In genomic region chr8:123715916-123716592, GRCm38 (mm10) we compare ENCODE assay signal across 10 mouse cellular contexts.
DNase-seq lines count a peak whose midpoint lies in the region; ATAC-seq and TF ChIP-seq lines count a peak whose summit lies in the region.
"Had no signal": no experiment of that assay in that cellular context is flagged by ENCODE, and none has a peak within 500 bp of the region (broad histone marks: within the 10 kb centered on the region; RNA-seq: fewer than 3 reads in every experiment).

No protein-coding gene starts in this region.

- H3K4me2 ChIP-seq in limb, embryonic 11.5 days (ENCODE audit: low read depth, severe bottlenecking), result no peak overlapping the region
- H3K4me2 ChIP-seq: liver, embryonic 13.5 days had no signal

- no peak overlapping the region for H3K9ac ChIP-seq in heart, adult 2 months (ENCODE audit: low read depth, low read length)
- no peak overlapping the region for H3K9ac ChIP-seq in limb, embryonic 11.5 days (ENCODE audit: low read length)

- intact Hi-C loops in left cerebral cortex, postnatal 4 days (cut with DNase I), result no loop called here
- intact Hi-C loops in left cerebral cortex, postnatal 36 days (cut with DNase I), result no loop called here
- intact Hi-C loops in heart, adult 2 months (cut with DNase I), result no loop called here

- WGBS in heart, adult 2 months, result 51% methylated on average over 13 of the region's 13 CpGs
- 27% methylated on average over 13 of the region's 13 CpGs for WGBS in limb, embryonic 11.5 days

- H3K4me1 ChIP-seq in heart, adult 2 months (ENCODE audit: control insufficient read depth, insufficient read depth, low read length), result peaks cover 8% of the 10 kb centered on the region; the same call in 1 of the 2 replicates
- peaks cover 19% of the 10 kb centered on the region for H3K4me1 ChIP-seq in limb, embryonic 11.5 days (ENCODE audit: control insufficient read depth, insufficient read depth, low read length)

- H3K27me3 ChIP-seq in heart, adult 2 months (ENCODE audit: control insufficient read depth, insufficient read depth, low read length), result no peaks in the 10 kb centered on the region
- H3K27me3 ChIP-seq in limb, embryonic 11.5 days (ENCODE audit: control insufficient read depth, insufficient read depth, low read length), result no peaks in the 10 kb centered on the region

- TF ChIP-seq POLR2A in heart, adult 2 months (IDR thresholded peaks at IDR 0.05; ENCODE audit: insufficient read depth, low read depth, low read length), result no peak

- TF ChIP-seq CTCF in heart, adult 2 months (IDR thresholded peaks at IDR 0.05), result no peak

- no peak overlapping the region for H3K4me3 ChIP-seq in heart, adult 2 months
- H3K4me3 ChIP-seq in limb, embryonic 11.5 days (ENCODE audit: low read depth, low read length), result no peak overlapping the region
- H3K4me3 ChIP-seq: liver, embryonic 13.5 days had no signal

- H3K27ac ChIP-seq in heart, adult 2 months, result 0 out of 2 replicates have a peak overlapping the region, but pooled peaks have one; percentile 7
- H3K27ac ChIP-seq in limb, embryonic 11.5 days (replicated peaks; ENCODE audit: low read depth, low read length), result peak overlapping the region; percentile 30; the same call in 1 of the 2 replicates
- H3K27ac ChIP-seq: liver, embryonic 13.5 days had no signal

- H3K79me2 ChIP-seq in heart, adult 2 months (replicated peaks; ENCODE audit: control insufficient read depth, insufficient read depth, low read length), result no peaks in the 10 kb centered on the region

- no peak for TF ChIP-seq EP300 in heart, adult 2 months (IDR thresholded peaks at IDR 0.05; ENCODE audit: insufficient read depth, low read depth, low read length)

- DNase-seq in left cerebral cortex, postnatal 4 days, result peak; percentile 54
- no peak for DNase-seq in left cerebral cortex, postnatal 36 days (ENCODE audit: low spot score in 2 of 2)
- peak; percentile 84 for DNase-seq in adrenal gland, adult 2 months
- DNase-seq in heart, adult 2 months, result peak in 1 of 2 experiments; percentile 65
- peak; percentile 61 for DNase-seq in limb, embryonic 11.5 days (ENCODE audit: low spot score)
- DNase-seq in thymus, postnatal 0 days (ENCODE audit: low spot score), result no peak
- DNase-seq in yolk sac, embryonic 10.5 days (ENCODE audit: low spot score), result no peak
- DNase-seq in thymus, postnatal 4 days, result no peak
- DNase-seq: liver, embryonic 13.5 days had no signal

- no peak for ATAC-seq in limb, embryonic 11.5 days (ENCODE audit: insufficient number of reproducible peaks, low FRiP score, low TSS enrichment, low read depth)

- no peaks in the 10 kb centered on the region for H3K9me3 ChIP-seq in limb, embryonic 11.5 days (ENCODE audit: control insufficient read depth, low read length)
- H3K9me3 ChIP-seq: liver, embryonic 13.5 days had no signal

- no peaks in the 10 kb centered on the region for H3K36me3 ChIP-seq in heart, adult 2 months (ENCODE audit: control insufficient read depth, insufficient read depth, low read length)
- H3K36me3 ChIP-seq in limb, embryonic 11.5 days (ENCODE audit: control insufficient read depth, insufficient read depth, low read length), result no peaks in the 10 kb centered on the region
- H3K36me3 ChIP-seq: G1E; liver, embryonic 13.5 days had no signal

Comparison
In these comparisons a context has a peak if more than half of its experiments do, and no peak if none do; other contexts are left out.
1. DNase-seq: peak in left cerebral cortex, postnatal 4 days (single experiment), adrenal gland, adult 2 months (single experiment) and limb, embryonic 11.5 days (single experiment); none in left cerebral cortex, postnatal 36 days (0 of 2), thymus, postnatal 0 days (single experiment), yolk sac, embryonic 10.5 days (single experiment) and thymus, postnatal 4 days (single experiment).